Mouse (Mus musculus): ENCODE data around the gene Arl16. TPM values are rescaled to one million over a fixed set of nuclear protein-coding genes. Genes with fewer than 3 reads are reported as not detected.
A peak's percentile ranks its signal among the peaks of the same experiment; 100 is the strongest.
"Not testable (repeated sequence)": the region's sequence is repeated elsewhere in the genome, so short reads cannot be mapped to it uniquely, and the experiment has no call there.

The Arl16 gene
- 56.1 and 56.3 TPM in 2 replicates for polyA plus RNA-seq (2014; fragmentation: Nextera tagmentation; extraction: Ambion mirVana)

DNA sequence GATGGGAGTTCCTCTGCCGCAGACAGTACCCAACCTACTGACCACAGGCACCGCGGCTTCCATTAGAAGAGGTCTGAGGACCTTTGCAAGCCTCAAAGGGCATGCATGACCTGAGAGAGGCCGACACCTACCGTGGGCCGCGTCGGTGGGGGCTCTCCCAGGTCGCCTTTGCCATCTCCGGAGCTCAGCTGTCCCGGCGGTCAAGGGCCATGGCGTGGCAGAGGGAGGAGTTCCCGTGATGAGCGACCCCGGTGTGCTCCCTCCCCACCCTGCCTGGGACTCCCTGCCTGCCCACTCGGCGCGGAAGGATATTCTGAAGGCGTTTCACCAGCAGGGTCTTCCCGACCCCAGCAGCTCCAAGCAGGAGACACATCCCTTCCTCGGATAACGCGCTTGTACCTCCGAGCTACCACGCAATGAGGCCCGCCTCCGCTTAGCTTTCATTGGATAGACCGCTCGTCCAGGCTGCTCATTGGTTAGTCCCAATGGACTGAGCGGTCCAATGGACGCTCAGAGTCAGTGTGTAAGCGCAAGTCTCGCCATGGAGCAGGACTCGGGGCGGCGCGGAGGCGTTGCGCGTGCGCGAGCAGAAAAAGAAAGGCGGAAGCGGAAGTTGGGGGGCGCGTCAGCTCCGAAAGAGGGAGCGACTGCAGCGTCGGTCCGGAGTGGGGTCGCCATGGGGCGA lies at the start of gene Arl16:
Arl16 (minus strand) TSS at position 557 of the 685 bp plus-strand sequence.
- peak within 1 kb of the TSS; percentile 96 for H3K4me3 ChIP-seq (replicated peaks; ENCODE audit: low read length)
- WGBS: under 1% methylated on average over 48 of the region's 54 CpGs
- no peaks in the 10 kb centered on the region for H3K9me3 ChIP-seq (ENCODE audit: control insufficient read depth, low read length)
- H3K27ac ChIP-seq: peak within 1 kb of the TSS; percentile 75
- peak within 1 kb of the TSS; percentile 94 for H3K4me2 ChIP-seq (replicated peaks)
- DNase-seq (ENCODE audit: low spot score): peak; percentile 98
- peaks cover 19% of the 10 kb centered on the region for H3K4me1 ChIP-seq (replicated peaks; ENCODE audit: control insufficient read depth, insufficient read depth, low read length)
- ATAC-seq (ENCODE audit: low FRiP score): peak; percentile 100
- no peaks in the 10 kb centered on the region for H3K27me3 ChIP-seq (ENCODE audit: control insufficient read depth, insufficient read depth, low read length)
- peaks cover 71% of the 10 kb centered on the region for H3K36me3 ChIP-seq (replicated peaks; ENCODE audit: control insufficient read depth, insufficient read depth)
- peak within 1 kb of the TSS; percentile 83 for H3K9ac ChIP-seq

DNA sequence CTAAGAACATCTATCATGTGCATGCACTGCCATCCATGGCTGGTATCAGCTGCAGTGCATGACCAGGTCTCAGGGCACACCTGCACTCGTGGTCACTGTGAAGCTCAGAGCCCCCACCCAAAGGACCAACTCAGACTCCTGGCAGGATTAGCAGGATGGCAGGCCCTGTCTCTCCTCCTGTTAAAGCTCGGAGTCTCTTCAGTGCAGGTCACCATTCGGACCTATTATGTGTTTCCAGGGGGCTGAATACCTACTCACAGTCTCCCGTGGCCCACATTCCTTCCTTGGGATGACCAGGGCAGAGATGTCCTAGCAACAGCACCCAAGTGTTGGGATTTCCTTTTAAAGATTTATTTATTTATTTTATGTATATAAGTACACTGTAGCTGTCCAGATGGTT lies 49.7 kb upstream of the Arl16 start:
- no peaks in the 10 kb centered on the region for H3K27me3 ChIP-seq (ENCODE audit: control insufficient read depth, insufficient read depth, low read length)
- H3K27ac ChIP-seq: no peak overlapping the region
- ATAC-seq (ENCODE audit: low FRiP score) (no peak), DNase-seq (ENCODE audit: low spot score) (no peak)
- no peak overlapping the region for H3K9ac ChIP-seq
- H3K4me2 ChIP-seq (replicated peaks): no peak overlapping the region
- no peaks in the 10 kb centered on the region for H3K4me1 ChIP-seq (replicated peaks; ENCODE audit: control insufficient read depth, insufficient read depth, low read length)
- H3K36me3 ChIP-seq (replicated peaks; ENCODE audit: control insufficient read depth, insufficient read depth): no peaks in the 10 kb centered on the region
- H3K4me3 ChIP-seq (replicated peaks; ENCODE audit: low read length): no peak overlapping the region
- WGBS: 78% methylated on average over 4 of the region's 4 CpGs
- no peaks in the 10 kb centered on the region for H3K9me3 ChIP-seq (ENCODE audit: control insufficient read depth, low read length)

DNA sequence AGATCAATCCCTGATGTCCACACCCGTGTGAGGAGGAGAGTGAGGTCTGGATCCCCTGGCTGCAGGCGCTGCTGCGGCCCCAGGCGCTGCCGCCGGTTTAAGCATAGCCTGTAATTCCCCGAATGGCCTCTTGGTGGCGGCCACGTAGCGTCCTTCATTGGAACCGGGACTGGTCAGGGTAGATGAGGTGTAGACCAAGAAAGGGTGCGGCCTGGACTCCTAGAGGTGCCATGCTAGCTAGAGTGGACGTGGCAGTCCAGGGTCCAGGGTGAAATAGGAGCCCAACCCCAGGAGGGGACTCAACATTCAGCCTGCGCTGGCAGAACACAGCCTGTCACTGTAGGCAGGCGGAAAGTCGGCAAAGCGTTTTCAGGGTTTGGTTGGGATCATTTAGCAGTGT lies 48.2 kb upstream of the Arl16 start:
- Histone ChIP-seq H3K36me3 (replicated peaks; ENCODE audit: control insufficient read depth, insufficient read depth) (no peaks in the 10 kb centered on the region), H3K9me3 (ENCODE audit: control insufficient read depth, low read length) (no peaks in the 10 kb centered on the region), H3K4me2 (replicated peaks) (no peak overlapping the region), H3K4me3 (replicated peaks; ENCODE audit: low read length) (no peak overlapping the region), H3K9ac (no peak overlapping the region), H3K27me3 (ENCODE audit: control insufficient read depth, insufficient read depth, low read length) (no peaks in the 10 kb centered on the region), H3K27ac (no peak overlapping the region), H3K4me1 (replicated peaks; ENCODE audit: control insufficient read depth, insufficient read depth, low read length) (no peaks in the 10 kb centered on the region)
- 15% methylated on average over 17 of the region's 17 CpGs for WGBS
- ATAC-seq (ENCODE audit: low FRiP score) (peak; percentile 62; the same call in 1 of the 2 replicates), DNase-seq (ENCODE audit: low spot score) (peak; percentile 89)

DNA sequence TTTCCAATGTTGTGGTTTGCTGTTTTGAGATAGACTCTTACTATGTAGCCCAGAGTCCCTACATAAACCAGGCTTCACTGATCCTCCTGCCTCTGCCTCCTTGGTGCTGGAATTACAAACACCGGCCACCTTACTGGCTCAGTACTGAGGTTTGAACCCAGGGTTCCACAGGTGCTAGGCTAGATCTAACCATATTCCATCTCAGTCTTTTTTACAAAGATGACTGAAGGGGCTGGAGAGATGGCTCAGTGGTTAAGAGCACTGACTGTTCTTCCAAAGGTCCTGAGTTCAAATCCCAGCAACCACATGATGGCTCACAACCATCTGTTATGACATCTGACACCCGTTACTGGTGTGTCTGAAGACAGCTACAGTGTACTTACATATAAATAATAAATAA lies 46.9 kb upstream of the Arl16 start:
- H3K36me3 ChIP-seq (replicated peaks; ENCODE audit: control insufficient read depth, insufficient read depth); H3K4me1 ChIP-seq (replicated peaks; ENCODE audit: control insufficient read depth, insufficient read depth, low read length); H3K4me2 ChIP-seq (replicated peaks); ATAC-seq (ENCODE audit: low FRiP score); DNase-seq (ENCODE audit: low spot score); H3K4me3 ChIP-seq (replicated peaks; ENCODE audit: low read length); H3K9ac ChIP-seq; H3K9me3 ChIP-seq (ENCODE audit: control insufficient read depth, low read length); H3K27ac ChIP-seq; H3K27me3 ChIP-seq (ENCODE audit: control insufficient read depth, insufficient read depth, low read length): not testable (repeated sequence)
- WGBS: 96% methylated on average over 2 of the region's 2 CpGs

DNA sequence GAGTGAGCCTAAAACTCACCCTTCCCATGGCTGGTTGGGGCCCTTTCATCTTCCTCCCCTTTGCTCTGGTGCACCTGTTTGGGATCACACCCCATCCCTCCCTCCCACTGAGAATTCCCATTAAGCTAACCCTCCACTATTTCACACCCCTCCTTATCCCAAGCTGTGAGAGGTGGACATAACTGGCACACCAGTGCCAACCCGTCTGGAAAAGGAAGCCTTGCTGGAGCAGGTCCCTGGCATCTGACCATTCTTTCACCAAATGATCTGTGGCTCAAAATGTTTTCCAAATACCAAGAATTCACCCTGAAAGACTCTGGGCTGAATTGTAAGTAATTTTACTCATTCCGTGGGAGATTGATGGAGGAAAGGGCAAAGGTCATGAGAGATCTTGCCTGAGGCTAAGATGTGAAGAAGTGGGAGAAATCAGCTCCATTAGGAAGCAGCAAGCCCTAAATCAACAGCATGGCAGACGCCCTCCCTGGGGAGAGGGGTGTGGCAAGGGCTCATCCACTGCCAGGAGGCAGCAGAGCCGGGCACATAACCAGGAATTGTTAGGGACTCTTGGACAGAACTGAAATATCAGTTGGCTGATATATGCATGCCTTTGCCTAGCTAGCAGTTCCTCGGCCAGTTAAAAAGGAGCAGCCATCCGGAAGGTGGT lies 45.5 kb upstream of the Arl16 start:
- ATAC-seq (ENCODE audit: low FRiP score) (no peak), DNase-seq (ENCODE audit: low spot score) (no peak)
- Histone ChIP-seq H3K4me2 (replicated peaks) (no peak overlapping the region), H3K27ac (no peak overlapping the region), H3K4me3 (replicated peaks; ENCODE audit: low read length) (no peak overlapping the region), H3K9ac (peak overlapping the region; percentile 16; the same call in 1 of the 2 replicates), H3K36me3 (replicated peaks; ENCODE audit: control insufficient read depth, insufficient read depth) (no peaks in the 10 kb centered on the region), H3K4me1 (replicated peaks; ENCODE audit: control insufficient read depth, insufficient read depth, low read length) (no peaks in the 10 kb centered on the region), H3K9me3 (ENCODE audit: control insufficient read depth, low read length) (no peaks in the 10 kb centered on the region), H3K27me3 (ENCODE audit: control insufficient read depth, insufficient read depth, low read length) (no peaks in the 10 kb centered on the region)
- WGBS: 35% methylated on average over 6 of the region's 6 CpGs

DNA sequence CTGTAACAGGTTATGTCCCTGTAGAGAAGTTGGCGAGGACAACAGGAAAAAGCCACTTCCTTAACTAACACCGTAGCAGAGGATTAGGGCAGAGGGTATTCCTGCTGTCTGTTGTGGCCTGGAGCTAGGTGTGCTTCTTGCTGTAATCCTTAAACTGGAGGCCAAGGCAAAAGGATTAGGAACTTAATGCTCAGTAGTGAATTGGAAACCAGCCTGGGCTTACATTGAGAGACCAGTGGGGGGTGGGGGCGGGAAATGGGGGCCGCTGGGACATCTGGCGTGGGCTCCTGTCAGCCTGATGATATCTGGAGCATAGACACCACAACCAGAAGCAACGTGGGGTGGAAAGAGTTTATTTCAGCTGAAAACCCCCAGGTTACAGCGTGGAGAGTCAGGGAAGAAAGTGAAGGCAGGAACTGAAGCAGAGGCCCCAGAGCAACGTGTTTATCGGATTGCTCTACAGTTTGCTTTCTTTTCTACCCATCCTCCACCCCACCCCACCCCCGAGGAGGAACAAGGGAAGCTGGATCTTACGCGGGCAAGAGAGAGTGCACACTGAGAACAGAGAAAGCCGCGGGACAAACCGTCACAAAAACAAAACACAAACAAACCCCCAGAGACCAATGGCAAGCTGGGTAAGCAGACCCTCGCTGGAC lies 43.1 kb upstream of the Arl16 start:
- ATAC-seq (ENCODE audit: low FRiP score) (no peak), DNase-seq (ENCODE audit: low spot score) (no peak)
- H3K9me3 ChIP-seq (ENCODE audit: control insufficient read depth, low read length): no peaks in the 10 kb centered on the region
- WGBS: 9% methylated on average over 16 of the region's 16 CpGs
- no peak overlapping the region for H3K4me3 ChIP-seq (replicated peaks; ENCODE audit: low read length)
- no peaks in the 10 kb centered on the region for H3K4me1 ChIP-seq (replicated peaks; ENCODE audit: control insufficient read depth, insufficient read depth, low read length)
- no peaks in the 10 kb centered on the region for H3K27me3 ChIP-seq (ENCODE audit: control insufficient read depth, insufficient read depth, low read length)
- peak overlapping the region; percentile 42; the same call in 1 of the 2 replicates for H3K9ac ChIP-seq
- peak overlapping the region; percentile 39 for H3K4me2 ChIP-seq (replicated peaks)
- H3K36me3 ChIP-seq (replicated peaks; ENCODE audit: control insufficient read depth, insufficient read depth): no peaks in the 10 kb centered on the region
- no peak overlapping the region for H3K27ac ChIP-seq

DNA sequence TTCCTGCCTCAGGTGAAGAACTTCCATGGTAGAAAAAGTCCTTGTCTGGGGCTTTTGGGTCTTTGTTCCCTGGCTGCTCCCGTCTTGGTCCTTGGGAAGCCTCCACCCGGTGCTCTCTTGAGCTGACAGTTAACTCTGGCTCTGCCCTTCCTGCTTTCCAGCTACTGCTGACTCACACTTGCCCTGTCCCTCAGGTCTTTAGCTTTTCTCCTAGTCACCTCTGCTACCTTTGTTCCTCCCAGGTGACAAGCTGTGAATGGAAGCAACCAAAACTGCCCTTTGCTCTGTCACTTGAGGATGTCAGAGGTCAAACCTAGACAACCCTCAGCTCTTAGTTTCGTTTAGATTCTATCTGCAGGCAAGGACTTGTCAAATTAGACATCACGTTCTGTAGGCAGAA lies 42.5 kb upstream of the Arl16 start:
- DNase-seq (ENCODE audit: low spot score) (no peak), ATAC-seq (ENCODE audit: low FRiP score) (no peak)
- no peaks in the 10 kb centered on the region for H3K36me3 ChIP-seq (replicated peaks; ENCODE audit: control insufficient read depth, insufficient read depth)
- no peaks in the 10 kb centered on the region for H3K9me3 ChIP-seq (ENCODE audit: control insufficient read depth, low read length)
- 55% methylated on average over 4 of the region's 4 CpGs for WGBS
- no peaks in the 10 kb centered on the region for H3K4me1 ChIP-seq (replicated peaks; ENCODE audit: control insufficient read depth, insufficient read depth, low read length)
- H3K9ac ChIP-seq: no peak overlapping the region
- H3K4me2 ChIP-seq (replicated peaks): no peak overlapping the region
- no peaks in the 10 kb centered on the region for H3K27me3 ChIP-seq (ENCODE audit: control insufficient read depth, insufficient read depth, low read length)
- no peak overlapping the region for H3K4me3 ChIP-seq (replicated peaks; ENCODE audit: low read length)
- H3K27ac ChIP-seq: no peak overlapping the region

- H3K27ac ChIP-seq: no peak overlapping the region
- H3K36me3 ChIP-seq (replicated peaks; ENCODE audit: control insufficient read depth, insufficient read depth): no peaks in the 10 kb centered on the region
- no peaks in the 10 kb centered on the region for H3K9me3 ChIP-seq (ENCODE audit: control insufficient read depth, low read length)
- ATAC-seq (ENCODE audit: low FRiP score) (no peak), DNase-seq (ENCODE audit: low spot score) (no peak)
- no peak overlapping the region for H3K4me3 ChIP-seq (replicated peaks; ENCODE audit: low read length)
- no peaks in the 10 kb centered on the region for H3K27me3 ChIP-seq (ENCODE audit: control insufficient read depth, insufficient read depth, low read length)
- H3K4me2 ChIP-seq (replicated peaks): no peak overlapping the region
- 85% methylated on average over 9 of the region's 9 CpGs for WGBS
- H3K4me1 ChIP-seq (replicated peaks; ENCODE audit: control insufficient read depth, insufficient read depth, low read length): no peaks in the 10 kb centered on the region
- no peak overlapping the region for H3K9ac ChIP-seq
Measured at GRCm38 (mm10) chr11:120508290-120508870, 41.0 kb upstream of the Arl16 start.

DNA sequence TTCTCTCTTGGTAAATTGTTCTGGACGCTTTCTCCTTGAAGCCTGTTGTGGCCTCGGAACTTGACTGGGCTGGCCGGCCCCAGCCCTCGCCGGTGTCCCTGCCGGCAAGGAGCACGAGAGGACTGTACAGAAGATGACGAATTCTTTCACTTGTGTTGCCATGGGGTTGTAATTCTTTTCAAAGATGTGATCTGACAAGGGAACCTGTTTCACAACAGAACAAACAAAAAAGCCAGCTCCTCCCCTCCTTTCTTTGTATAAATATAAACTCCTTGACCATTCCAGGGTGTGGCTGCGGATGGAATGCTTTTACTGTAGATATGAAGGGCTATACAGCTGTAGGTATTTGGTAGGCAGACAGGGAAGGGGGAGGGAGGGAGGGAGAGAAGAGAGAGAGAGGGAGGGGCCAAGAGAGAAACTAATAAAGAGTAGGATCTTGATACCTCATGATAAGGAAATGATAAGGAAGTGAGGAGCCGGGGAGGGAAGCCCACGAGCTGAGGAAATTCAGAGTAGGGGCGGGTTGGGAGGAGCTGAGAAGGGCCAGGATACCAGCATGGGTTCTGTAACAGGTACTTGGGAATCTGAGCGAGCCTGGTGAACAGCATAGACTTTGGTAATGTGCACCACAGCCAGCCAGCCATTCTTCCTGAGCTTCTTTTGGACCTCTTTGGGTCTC lies 40.3 kb upstream of the Arl16 start:
- no peaks in the 10 kb centered on the region for H3K4me1 ChIP-seq (replicated peaks; ENCODE audit: control insufficient read depth, insufficient read depth, low read length)
- DNase-seq (ENCODE audit: low spot score): no peak
- no peaks in the 10 kb centered on the region for H3K36me3 ChIP-seq (replicated peaks; ENCODE audit: control insufficient read depth, insufficient read depth)
- H3K9me3 ChIP-seq (ENCODE audit: control insufficient read depth, low read length): no peaks in the 10 kb centered on the region
- no peak overlapping the region for H3K4me2 ChIP-seq (replicated peaks)
- WGBS: 74% methylated on average over 13 of the region's 13 CpGs
- H3K4me3 ChIP-seq (replicated peaks; ENCODE audit: low read length): no peak overlapping the region
- H3K27ac ChIP-seq: no peak overlapping the region
- H3K27me3 ChIP-seq (ENCODE audit: control insufficient read depth, insufficient read depth, low read length): no peaks in the 10 kb centered on the region
- ATAC-seq (ENCODE audit: low FRiP score): no peak
- H3K9ac ChIP-seq: no peak overlapping the region

All from hindbrain, embryonic 14.5 days (tissue).